Mouse (Mus musculus): ENCODE results near the gene Atf1.
"Not testable (repeated sequence)": the region's sequence is repeated elsewhere in the genome, so short reads cannot be mapped to it uniquely, and the experiment has no call there.

The Atf1 gene

DNA sequence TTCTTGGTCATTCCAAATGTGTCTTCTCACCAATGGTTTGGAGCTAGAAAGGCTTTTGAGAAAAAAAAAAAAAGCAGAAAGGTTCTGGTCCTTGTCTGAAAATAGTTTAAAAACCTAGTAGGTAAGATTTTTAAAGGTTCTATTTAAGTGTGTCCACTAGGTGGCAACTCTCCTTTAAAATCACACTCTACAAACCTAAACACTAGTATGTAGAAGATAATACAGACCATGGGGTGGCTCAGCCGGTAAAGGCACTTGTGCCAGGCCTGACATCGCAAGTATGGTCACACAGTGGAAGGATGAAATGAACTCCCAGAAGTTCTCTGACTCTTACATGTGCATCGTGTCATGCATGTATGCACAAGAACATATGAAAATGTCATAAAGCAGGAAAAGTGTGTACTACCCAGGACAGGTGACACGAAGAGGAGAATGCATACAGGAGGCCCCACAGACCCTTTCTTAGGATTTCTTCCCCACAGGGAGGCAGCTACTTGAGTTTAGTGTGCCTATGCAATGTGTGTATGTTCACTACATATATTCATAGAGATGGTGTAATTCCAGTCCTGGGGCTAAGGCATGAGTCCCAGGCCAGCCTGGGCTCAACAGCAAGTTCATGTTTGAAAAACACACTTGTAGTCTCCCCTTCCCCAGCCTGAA lies 35.8 kb downstream of the Atf1 start:
- peak in 1 of 2 experiments; percentile 3 for DNase-seq

DNA sequence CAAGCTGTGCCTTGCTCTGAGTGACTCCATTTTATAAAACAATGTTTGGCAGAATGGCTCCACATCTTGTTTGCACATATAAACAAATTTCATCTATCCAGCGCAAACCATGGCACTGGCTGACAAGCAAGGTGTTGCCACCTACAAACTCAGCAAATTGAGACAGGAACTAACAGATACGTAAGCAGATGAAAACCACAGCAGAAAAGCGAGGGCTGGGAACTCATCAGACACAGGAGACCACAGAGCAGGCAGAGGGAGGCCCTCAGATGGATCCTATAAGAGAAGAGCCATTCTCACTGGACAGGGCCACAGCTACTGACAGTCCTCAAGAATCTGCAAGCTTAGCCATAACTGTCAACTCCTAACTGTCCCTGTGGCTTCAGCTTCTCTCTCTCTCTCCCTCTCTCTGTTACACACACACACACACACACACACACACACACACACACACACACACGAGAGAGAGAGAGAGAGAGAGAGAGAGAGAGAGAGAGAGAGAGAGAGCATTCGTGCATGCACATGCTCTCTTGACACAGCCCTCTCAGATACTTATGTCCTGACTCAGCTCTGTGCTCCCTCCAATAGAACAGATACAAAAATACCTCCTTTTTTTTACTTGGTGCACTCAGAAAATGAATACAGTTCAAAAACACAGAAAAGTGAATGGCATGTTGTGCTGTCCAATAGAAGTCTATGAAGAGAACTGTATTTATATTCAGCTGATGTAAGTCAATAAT lies 38.1 kb downstream of the Atf1 start:
- DNase-seq = no peak

DNA sequence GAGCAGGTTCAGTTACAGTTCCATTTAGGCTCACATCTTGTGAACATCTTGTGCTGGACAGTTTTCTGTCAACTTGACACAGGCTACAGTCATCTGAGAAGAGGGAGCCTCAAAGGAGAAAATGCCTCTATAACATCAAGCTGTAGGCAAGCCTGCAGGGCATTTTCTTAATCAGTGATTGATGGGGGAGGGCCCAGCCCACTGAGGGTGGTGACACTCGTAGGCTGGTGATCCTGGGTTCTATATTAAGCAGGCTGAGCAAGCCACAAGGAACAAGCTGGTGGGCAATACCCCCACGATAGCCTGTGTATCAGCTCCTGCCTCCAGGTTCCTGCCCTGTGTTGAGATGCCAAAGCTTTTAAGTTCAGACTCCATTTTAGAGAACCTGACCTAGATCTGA lies 41.3 kb downstream of the Atf1 start:
- no peak for DNase-seq

DNA sequence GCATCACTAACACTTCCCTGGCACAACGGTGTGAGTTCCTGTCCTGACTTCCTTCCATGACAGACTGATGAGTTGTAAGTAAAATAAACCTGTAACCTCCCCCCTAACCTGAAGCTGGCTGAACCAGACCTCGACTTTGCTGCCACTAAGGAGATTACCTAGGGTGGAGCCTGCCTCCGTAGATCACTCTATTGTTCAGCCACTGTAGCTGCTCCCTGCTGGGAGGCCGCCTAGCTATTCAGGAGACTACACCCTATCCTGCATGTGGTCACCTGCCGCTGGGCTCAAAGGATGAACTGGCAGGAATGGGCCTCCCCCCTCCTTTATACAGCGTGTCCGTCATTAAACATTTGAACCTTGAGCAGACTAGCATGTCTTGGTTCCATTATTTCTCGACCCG lies 42.2 kb downstream of the Atf1 start:
- no peak for DNase-seq

DNA sequence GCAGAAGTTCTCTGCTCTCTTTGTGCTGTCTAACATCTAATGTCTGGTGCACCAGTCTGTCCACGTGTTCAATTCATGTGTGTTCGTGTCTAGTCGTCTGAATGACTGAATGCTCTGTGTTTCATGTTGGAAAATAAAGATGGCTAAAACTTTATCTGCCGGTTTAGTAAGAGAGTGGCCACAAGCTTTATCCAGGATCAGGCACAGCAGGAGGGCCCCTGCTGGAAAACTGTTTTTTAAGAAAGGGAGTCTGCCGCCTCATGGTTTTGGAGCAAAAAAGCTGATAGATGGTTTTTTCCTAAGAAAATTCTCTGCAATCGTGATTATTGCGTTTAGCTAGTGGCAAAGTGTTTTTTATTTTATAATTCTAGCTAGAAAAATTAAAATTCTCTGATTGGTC lies 43.0 kb downstream of the Atf1 start:
- not testable (repeated sequence) for DNase-seq

DNA sequence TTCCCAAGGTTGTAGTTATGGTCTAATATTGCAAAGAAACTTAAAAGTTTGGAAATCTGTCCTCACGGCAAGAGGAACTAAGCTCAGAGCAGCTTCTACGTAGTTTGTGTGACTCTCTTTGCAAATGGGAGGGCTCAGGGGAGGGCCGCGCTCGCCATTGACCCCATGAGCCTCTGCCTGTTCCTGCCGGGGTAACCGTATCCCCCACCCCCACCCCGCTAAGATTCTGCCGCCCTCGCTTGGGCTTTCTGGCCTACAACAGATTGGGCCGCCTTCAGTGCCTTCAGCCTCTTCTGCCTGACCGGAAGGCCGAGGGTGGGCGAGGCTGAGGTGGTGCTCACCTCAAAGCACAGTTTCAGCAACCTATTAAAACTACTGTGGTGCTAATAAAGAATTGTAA lies 43.8 kb downstream of the Atf1 start:
- DNase-seq = no peak

DNA sequence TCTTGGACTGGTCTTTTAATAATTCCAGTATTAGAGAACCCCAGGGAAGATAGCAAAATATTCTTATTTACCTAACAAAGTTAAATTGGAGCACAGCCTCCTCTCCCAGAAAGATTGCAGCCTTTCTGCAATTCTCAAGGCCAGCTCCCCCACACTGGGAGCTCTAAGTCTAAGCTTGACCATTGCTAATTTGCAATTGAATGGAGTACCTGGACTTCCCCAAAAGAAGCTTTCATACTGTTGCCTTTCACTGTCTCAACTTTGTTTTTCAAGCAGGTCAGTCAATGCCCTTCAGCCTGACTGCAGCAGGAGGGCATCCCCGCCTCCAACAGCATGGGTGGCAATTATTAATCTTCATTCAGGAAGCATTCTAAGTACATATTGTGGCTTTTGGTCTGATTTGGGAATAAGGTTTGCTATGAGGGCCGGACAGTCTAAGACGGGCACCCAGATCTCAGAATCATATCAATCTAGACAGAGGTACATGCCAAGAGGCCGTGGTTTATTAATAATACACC lies 46.2 kb downstream of the Atf1 start:
- DNase-seq = not testable (repeated sequence)

DNA sequence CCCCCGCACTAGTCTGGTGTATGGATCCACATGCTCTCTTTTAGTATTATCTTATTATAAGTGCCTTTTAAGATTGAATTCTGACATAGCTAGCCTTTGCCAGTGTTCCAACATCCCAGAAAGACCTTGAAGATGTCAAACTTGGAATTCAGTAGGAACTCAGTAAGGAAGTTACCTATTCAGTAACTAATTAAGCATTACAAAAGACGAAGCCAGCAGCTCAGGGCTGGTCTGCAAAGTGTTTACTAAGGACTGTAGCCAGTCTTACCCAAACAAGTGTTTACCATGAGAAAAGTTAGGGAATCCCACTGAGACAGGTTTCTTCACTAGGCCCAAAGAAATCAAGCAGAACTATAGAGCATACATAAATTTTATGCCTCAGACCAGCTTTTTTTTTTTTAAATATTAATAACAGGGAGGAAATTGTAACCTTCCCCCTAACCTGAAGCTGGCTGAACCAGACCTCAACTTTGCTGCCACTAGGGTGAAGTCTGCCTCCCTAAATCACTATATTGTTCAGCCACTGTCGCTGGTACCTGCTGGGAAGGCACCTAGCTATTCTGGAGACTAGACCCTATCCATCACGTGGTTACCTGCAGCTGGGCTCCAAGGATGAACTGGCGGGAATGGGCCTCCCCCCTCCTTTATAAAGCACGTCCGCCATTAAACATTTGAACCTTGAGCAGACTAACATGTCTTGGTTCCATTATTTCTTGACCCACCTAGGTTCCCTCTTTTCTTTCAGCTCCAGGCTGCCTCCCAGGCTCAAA lies 47.4 kb downstream of the Atf1 start:
- no peak for DNase-seq

DNA sequence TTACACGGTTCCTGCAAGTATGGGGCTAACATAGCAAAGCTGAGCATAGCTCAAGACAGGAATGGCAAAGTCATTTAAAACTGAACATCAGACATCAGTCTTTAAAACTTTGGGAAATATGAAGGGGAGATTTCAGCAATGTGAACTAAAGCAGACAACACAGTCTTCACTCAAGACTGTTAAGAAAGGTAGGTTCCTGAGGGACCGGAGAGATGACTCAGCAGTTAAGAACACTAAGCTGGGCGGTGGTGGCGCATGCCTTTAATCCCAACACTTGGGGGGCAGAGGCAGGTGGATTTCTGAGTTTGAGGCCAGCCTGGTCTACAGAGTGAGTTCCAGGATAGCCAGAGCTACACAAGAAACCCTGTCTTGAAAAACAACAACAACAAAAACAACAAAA lies 48.8 kb downstream of the Atf1 start:
- DNase-seq = no peak

DNA sequence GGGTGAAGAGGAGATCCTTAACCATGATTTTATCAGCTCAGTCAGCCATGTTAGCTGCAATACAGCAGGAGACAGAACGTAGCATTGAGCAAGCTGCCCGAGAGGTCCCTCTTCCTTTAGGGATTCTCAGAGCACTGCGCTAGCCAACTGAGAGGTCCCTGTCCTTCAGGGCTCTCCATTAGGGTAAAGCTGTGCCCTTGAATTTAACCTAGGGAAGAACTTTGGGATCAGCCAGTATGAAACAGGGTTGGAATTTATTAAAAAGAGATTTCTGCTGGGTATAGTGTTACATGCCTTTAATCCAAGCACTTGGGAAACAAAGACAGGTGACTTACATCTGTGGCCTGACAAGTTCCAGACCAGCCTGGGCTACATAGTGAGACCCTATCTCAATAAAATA lies 50.0 kb downstream of the Atf1 start:
- no peak for DNase-seq

DNA sequence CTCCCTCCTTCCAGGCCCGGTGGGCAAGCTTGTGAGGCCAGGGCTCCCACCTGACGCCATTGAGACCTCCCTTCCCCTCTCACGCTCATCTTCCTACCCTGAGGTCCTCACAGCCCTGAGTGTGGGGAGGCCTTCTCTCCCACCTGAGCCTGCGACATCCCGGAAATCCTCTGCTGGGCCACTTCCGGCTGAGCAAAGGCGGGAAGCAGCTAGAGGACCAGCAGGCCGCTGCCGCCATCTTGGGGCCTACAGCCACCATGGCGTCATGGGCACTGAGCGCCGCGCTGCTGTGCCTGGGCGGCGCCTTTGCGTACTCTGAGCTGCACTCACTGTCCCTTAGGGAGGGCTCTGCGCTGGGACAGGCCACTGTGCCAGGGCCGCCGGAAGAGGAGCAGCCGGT lies 53.0 kb downstream of the Atf1 start, which contains the start of gene Tmprss12:
Gene Tmprss12, plus strand, starts transcription at position 212 of the 400 bp plus-strand sequence.
- no peak for DNase-seq

DNA sequence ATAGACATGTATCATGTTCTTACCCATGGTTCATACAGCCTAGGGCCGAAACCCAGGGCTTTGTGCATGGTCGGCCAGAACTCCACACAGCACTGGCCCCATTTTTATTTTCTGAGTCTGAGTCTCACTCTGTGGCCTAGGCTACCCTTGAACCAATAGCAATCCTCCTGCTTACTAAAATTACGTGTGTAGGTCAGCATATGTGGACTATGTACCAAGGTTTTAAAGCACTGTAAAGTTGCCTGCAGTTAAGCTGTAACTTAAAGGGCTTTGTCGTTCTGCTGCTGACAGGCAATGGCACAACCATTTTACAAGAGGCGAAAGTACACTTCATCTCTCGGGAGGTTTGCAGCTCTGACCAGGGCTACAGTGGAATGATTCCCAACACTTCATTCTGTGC lies 61.4 kb downstream of the Atf1 start:
- DNase-seq = no peak

DNA sequence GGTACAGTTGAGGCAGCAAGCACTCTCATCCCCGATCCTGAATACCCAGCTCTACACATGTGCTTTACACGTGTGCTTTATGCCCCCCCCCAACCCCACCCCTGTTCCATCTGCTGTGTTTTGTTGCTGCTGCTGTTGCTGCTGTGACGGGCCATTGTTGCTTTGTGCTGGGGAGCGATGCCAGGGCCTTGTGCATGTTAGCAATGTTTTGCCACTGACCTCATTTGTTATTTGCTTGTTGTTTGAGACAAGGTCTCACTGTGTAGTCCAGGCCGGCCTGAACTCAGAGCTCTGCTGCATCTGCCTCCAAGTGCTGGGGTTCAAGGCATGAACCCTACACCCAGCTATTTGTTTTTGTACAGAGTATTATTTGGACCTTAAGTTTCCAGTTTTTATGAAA lies 63.2 kb downstream of the Atf1 start:
- no peak for DNase-seq

DNA sequence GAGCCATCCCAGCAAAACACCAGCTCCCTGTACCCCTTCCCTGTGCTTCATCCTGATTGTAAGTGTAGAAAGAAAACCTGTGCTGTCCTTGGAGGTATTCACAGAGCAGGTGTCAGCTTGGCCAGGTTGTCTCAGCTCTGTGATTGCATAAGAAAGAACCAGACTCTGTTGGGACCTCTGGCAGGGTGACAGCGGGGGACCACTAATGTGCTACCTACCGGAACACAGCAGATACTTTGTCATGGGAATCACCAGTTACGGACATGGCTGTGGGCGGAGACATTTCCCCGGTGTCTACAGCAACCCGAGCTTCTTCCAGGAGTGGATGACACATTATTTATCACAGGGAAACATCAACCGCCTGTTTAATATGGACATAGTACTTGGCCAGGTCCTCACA lies 64.7 kb downstream of the Atf1 start:
- DNase-seq = no peak

DNA sequence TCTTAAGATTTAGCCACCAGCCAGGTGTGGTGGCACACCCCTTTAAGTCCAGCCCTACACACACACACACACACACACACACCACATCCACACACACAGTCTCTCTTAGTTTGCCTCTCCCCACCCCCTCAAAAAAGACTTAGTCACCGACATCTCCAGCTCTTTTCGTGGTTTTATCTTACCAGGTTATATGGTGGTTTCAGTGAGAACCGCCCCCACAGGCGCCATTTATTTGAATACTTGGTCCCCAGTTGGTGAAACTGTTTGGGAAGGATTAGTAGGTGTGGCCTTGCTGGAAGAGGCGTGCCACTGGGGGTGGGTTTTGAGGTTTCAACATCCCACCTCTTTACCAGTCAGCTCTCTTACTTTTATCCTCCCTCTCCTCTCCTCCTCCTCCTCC lies 70.2 kb downstream of the Atf1 start:
- no peak for DNase-seq

DNA sequence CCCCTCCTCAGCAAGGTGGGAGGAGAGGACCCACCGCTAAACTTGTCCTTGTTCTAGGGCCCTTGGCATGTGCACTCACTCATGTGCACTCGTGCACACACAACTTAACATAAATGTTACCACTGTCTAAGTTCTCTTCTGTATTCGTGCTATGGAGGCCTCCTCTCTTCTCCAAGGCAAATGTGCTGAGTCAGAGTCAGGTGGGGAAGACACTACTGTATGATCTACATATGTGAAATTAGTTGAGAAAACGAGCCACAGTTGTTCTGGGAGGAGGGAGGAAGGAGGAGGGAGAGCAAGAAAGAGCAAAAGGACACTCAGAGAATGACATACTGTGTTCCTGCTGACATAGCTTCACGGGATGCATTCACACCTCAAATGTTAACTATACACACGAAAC lies 72.9 kb downstream of the Atf1 start:
- DNase-seq = no peak

DNA sequence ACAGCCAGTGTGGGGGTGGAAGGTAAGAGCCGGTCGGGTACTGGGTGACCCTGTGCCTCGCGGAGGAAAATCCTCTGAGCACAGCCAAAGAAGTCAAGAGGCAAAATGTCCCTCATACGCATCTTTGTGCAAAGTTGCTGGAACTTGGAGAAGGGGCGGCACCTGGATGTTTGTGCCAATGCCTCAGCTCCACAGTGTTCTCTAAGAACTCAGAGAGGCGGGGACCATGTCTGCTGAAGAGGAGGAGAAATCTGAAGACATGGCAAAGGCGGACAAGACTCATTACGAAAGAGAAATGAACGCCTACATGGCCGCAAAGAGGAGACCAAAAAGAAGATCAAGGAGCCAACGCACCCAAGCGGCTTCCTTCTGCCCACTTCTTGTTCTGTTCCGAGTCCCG lies 73.9 kb downstream of the Atf1 start:
- no peak for DNase-seq

DNA sequence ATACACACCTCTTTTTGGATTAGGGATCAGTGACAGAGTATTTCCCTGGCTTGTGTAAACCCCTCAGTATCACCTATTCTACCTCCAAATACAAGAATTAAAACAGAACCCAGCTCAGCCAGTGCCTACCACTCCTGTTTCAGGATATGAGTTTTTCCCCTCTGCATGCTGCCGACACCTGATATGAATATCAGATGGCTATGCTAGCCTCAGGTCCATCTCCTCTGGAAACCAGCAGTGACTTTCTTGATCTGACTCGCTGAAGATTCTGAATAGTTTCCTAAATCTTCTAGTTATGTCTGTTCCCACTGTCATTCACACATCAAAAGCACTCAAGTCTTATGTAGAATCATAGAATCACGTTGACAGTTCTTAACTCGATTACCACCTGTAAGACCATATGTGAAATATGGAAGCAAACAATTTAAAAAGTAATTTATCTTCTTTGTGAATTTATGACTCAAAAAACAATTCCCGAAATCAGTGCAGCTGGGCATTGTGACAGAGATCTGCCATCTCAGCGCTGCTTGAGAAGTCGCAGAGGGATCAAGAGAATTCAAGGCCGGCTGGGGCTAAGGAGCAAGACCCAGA lies 75.9 kb downstream of the Atf1 start:
- DNase-seq = no peak

DNA sequence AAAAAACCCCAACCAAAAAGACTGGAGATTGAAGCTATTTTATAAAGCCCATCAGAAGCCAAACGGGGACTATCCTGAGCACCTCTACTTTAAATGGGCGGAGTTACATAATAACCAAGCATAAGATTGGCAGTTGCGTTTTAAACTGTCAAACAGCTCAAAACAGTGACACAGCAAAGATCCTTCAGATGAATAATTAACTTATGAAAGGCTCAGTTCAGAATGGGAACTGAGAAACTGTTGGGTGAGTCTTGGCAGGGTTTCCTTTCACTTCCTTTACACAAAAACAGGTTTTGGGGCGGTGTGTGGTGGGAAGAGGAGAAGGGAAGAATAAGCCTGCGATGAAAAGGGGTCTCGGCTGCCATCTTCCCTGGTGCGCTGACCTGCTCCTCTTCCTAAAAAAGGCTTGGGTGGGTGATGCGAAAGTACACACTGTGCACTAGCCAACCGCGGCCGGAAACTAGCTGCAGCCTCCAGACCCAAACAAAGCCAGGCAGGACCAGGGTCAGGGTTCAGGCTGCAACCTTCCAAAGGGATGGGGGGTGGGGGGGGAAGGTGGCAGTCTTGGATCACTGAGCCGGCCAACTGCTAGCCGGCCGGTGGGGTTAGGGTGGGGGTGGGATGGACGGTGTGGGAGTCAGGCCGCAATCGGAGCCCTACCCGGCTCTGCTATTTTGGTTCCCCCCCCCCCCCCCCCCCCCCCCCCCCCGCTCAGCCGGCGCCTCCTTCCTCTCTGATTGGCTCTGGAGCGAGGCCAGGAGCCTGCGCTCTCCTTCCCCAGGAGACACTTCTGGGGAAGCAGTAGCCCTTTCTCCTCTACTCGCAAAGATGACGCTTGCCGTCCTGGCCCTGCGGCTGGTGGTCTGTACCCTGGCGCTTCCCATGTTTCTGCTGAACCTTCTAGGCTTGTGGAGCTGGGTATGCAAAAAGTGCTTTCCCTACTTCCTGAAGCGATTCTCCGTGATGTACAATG lies 76.7 kb downstream of the Atf1 start, which contains the start of gene Mettl7a1:
Gene Mettl7a1, plus strand, starts transcription at position 122 of the 973 bp plus-strand sequence.
- DNase-seq = peak; percentile 61 to 67

DNA sequence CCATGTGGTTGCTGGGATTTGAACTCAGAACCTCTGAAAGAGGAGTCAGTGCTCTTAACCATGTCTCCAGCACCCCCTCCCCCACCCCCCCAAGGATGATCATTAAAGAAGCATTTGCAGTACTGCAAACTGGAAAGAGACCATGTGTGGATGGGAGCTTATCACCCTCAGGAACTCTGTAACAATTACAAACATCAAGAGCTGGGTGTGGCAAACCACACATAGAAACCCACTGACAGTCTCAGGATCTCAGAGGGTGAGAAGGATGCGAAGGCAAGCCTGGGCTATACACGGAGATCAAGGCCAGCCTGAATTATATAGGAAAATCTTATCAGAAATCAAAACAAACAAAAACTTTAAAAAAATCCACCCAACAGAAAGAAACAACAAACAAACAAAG lies 78.6 kb downstream of the Atf1 start:
- DNase-seq = no peak

DNA sequence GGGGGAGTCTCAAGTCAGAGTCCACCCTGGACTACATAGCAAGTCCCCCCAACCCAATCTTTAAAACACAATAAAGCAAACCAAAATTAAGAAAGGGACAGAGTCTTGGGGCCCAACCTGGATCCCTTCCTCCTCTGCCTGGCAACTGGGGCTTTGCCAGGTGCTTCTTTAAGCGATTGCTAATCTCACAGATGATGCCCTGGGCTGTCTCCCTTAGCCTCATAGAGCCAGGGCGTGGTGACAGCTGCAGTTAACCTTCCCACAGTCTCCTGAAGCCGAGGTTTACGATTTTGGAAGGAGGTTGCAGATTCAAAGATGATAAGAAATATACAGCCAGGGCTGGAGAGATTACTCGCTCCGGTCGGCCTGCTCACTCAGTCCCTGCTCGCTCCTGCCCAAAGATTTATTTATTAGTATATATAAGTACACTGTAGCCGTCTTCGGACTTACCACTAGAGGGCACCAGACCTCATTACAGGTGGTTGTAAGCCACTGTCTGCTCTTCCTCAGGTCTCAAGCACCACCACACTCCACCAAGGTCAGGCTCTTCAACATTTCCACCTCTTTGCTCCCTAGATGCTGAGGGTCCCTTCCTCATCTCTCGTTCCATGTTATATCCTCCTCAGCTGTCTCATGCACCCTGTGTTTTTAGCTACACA lies 79.9 kb downstream of the Atf1 start:
- peak in 1 of 2 experiments; percentile 23 for DNase-seq

Measured in spleen, adult 18-20 months (tissue).